Mouse (Mus musculus) liver, adult 2 months (tissue): ENCODE measurements around the gene Mest. TPM values are rescaled to one million over a fixed set of nuclear protein-coding genes. Genes with fewer than 3 reads are reported as not detected.

ENCODE experiments used
- DNase-seq: peaks from one replicate; pipeline ENCODE4 v3.0.0-alpha.2; 2011; ENCODE audit warnings: low read depth, low spot score; ENCODE audit errors: extremely low read depth
- H3K27ac ChIP-seq: fragments of 200-500 bp; replicated peaks from 2 replicates; pipeline ENCODE4 v1.5.1; 2012; ENCODE audit warnings: low read depth, mild to moderate bottlenecking, control low read depth, inconsistent platforms, low read length; ENCODE audit not compliant: insufficient read depth
- H3K27me3 ChIP-seq: fragments of 200-500 bp; 2 replicates; pipeline ENCODE4 v1.6.1; 2012; ENCODE audit warnings: mild to moderate bottlenecking, moderate library complexity, low read length, inconsistent platforms; ENCODE audit not compliant: control insufficient read depth, insufficient read depth
- H3K36me3 ChIP-seq: fragments of 200-500 bp; 2 replicates; pipeline ENCODE4 v1.6.1; 2012; ENCODE audit warnings: low read length, inconsistent platforms; ENCODE audit not compliant: control insufficient read depth, insufficient read depth
- H3K4me1 ChIP-seq: fragments of 200-500 bp; 2 replicates; pipeline ENCODE4 v1.6.1; 2011; ENCODE audit warnings: low read length; ENCODE audit not compliant: control insufficient read depth, insufficient read depth
- H3K4me3 ChIP-seq: fragments of 200-500 bp; 2 replicates; pipeline ENCODE4 v1.5.1; 2011; ENCODE audit warnings: low read depth, mild to moderate bottlenecking, control low read depth, low read length, moderate library complexity; ENCODE audit not compliant: insufficient read depth
- H3K79me2 ChIP-seq: fragments of 200-500 bp; 2 replicates; pipeline ENCODE4 v1.6.1; 2012; ENCODE audit warnings: inconsistent platforms, mild to moderate bottlenecking, low read length, moderate library complexity; ENCODE audit not compliant: control insufficient read depth, insufficient read depth
- H3K9ac ChIP-seq: fragments of 200-500 bp; 2 replicates; pipeline ENCODE4 v1.6.1; 2012; ENCODE audit warnings: low read depth, mild to moderate bottlenecking, control low read depth, inconsistent platforms, low read length
- CTCF ChIP-seq: fragments of 200-500 bp; IDR thresholded peaks from 2 replicates; pipeline ENCODE4 v1.5.1; 2011; ENCODE audit warnings: low read depth, low read length, control low read depth
- POLR2A ChIP-seq: fragments of 200-500 bp; IDR thresholded peaks from 2 replicates; pipeline ENCODE4 v1.6.1; 2011; ENCODE audit warnings: low read length, control low read depth; ENCODE audit not compliant: insufficient read depth; ENCODE audit errors: extremely low read depth
- WGBS: fragments of 180-500 bp; shearing (Covaris S2); methylation state at CpG from one replicate; pipeline ENCODE4 v1.1.7; 2018; 5-methylcytosine and 5-hydroxymethylcytosine counted together
- polyA plus RNA-seq: library from polyadenylated mRNA; depleted of rRNA; stranded (reverse); fragments of >200 nt; gene quantifications from 2 replicates; pipeline ENCODE4 v1.2.3, GENCODE M21; 2012
- total RNA-seq: library from RNA; depleted of rRNA; stranded (reverse); fragments of >200 nt; gene quantifications from 2 replicates; pipeline ENCODE4 v1.2.3, GENCODE M21; 2014

Mest gene
- total and polyA plus RNA-seq, 2 experiments = 1.9 to 7.1 TPM

- 94% methylated on average over 6 of the region's 6 CpGs for WGBS
- DNase-seq = no peak
- Histone ChIP-seq H3K36me3 (no peaks in the 10 kb centered on the region), H3K4me1 (no peaks in the 10 kb centered on the region), H3K27ac (no peak overlapping the region), H3K27me3 (no peaks in the 10 kb centered on the region), H3K9ac (no peak overlapping the region), H3K4me3 (no peak overlapping the region), H3K79me2 (no peaks in the 10 kb centered on the region)
- TF ChIP-seq POLR2A = no peak
- TF ChIP-seq CTCF = no peak
These were observed 44.9 kb upstream of the Mest start for GRCm38 (mm10) chr6:30678482-30678881.

- no peak overlapping the region for H3K9ac ChIP-seq
- no peaks in the 10 kb centered on the region for H3K79me2 ChIP-seq
- no peaks in the 10 kb centered on the region for H3K4me1 ChIP-seq
- no peak overlapping the region for H3K4me3 ChIP-seq
- no peaks in the 10 kb centered on the region for H3K27me3 ChIP-seq
- H3K36me3 ChIP-seq = no peaks in the 10 kb centered on the region
- no peak overlapping the region for H3K27ac ChIP-seq
- 49% methylated on average over 5 of the region's 5 CpGs for WGBS
- TF ChIP-seq POLR2A = no peak
- TF ChIP-seq CTCF = no peak
- no peak for DNase-seq
These were observed 43.8 kb upstream of the Mest start for GRCm38 (mm10) chr6:30679567-30679966.

- 92% methylated on average over 7 of the region's 7 CpGs for WGBS
- H3K79me2 ChIP-seq = no peaks in the 10 kb centered on the region
- no peaks in the 10 kb centered on the region; the same call in 1 of the 2 replicates for H3K4me1 ChIP-seq
- no peak overlapping the region for H3K9ac ChIP-seq
- TF ChIP-seq POLR2A (no peak), CTCF (no peak)
- H3K27ac ChIP-seq = no peak overlapping the region
- no peak for DNase-seq
- no peaks in the 10 kb centered on the region for H3K27me3 ChIP-seq
- no peak overlapping the region for H3K4me3 ChIP-seq
- H3K36me3 ChIP-seq = no peaks in the 10 kb centered on the region
These were observed 42.9 kb upstream of the Mest start for GRCm38 (mm10) chr6:30680442-30680841.

- H3K4me3 ChIP-seq = no peak overlapping the region
- H3K36me3 ChIP-seq = no peaks in the 10 kb centered on the region
- H3K9ac ChIP-seq = no peak overlapping the region
These were observed 41.1 kb upstream of the Mest start for GRCm38 (mm10) chr6:30681935-30682900.

GRCm38 (mm10) chr6:30684570-30684969, 38.8 kb upstream of the Mest start:
- Histone ChIP-seq H3K4me3 (no peak overlapping the region), H3K36me3 (no peaks in the 10 kb centered on the region), H3K9ac (no peak overlapping the region), H3K79me2 (no peaks in the 10 kb centered on the region), H3K4me1 (no peaks in the 10 kb centered on the region; the same call in 1 of the 2 replicates), H3K27me3 (no peaks in the 10 kb centered on the region), H3K27ac (0 out of 2 replicates have a peak overlapping the region, but pooled peaks have one; percentile 8)
- TF ChIP-seq POLR2A (no peak), CTCF (no peak)
- DNase-seq = peak; percentile 69
- WGBS = 24% methylated on average over 1 of the region's 1 CpGs

More at GRCm38 (mm10) chr6:30681935-30682900, 41.1 kb upstream of the Mest start:
- Histone ChIP-seq H3K79me2 (no peaks in the 10 kb centered on the region), H3K27ac (no peak overlapping the region), H3K4me1 (no peaks in the 10 kb centered on the region; the same call in 1 of the 2 replicates), H3K27me3 (no peaks in the 10 kb centered on the region)
- no peak for TF ChIP-seq CTCF
- no peak for TF ChIP-seq POLR2A
- no peak for DNase-seq
- WGBS = 83% methylated on average over 13 of the region's 13 CpGs

- Histone ChIP-seq H3K36me3 (no peaks in the 10 kb centered on the region), H3K79me2 (no peaks in the 10 kb centered on the region), H3K9ac (no peak overlapping the region), H3K27me3 (no peaks in the 10 kb centered on the region), H3K27ac (no peak overlapping the region), H3K4me1 (no peaks in the 10 kb centered on the region; the same call in 1 of the 2 replicates), H3K4me3 (no peak overlapping the region)
- no peak for DNase-seq
- 88% methylated on average over 7 of the region's 7 CpGs for WGBS
- no peak for TF ChIP-seq POLR2A
- TF ChIP-seq CTCF = no peak
These were observed 36.1 kb upstream of the Mest start for GRCm38 (mm10) chr6:30687198-30687597.
